Mouse (Mus musculus): ENCODE results near the gene Lrrc1. TPM values are rescaled to one million over a fixed set of nuclear protein-coding genes. Genes with fewer than 3 reads are reported as not detected.

Gene Lrrc1
- polyA plus RNA-seq, 1 experiment from 2014 or later: 15.7 TPM

GRCm38 (mm10) chr9:77541556-77541955 is 3.1 kb downstream of the Lrrc1 start:
- Histone ChIP-seq H3K27me3 (no peaks in the 10 kb centered on the region), H3K36me3 (no peaks in the 10 kb centered on the region), H3K9ac (no peak overlapping the region), H3K4me1 (peaks cover 37% of the 10 kb centered on the region), H3K9me3 (no peaks in the 10 kb centered on the region), H3K27ac (no peak overlapping the region), H3K4me2 (no peak overlapping the region), H3K4me3 (no peak overlapping the region)
- WGBS: 93% methylated on average over 7 of the region's 7 CpGs
- no peak for ATAC-seq (ENCODE audit: insufficient number of reproducible peaks, insufficient read depth, low FRiP score, low TSS enrichment, low read depth)

GRCm38 (mm10) chr9:77539232-77539631 is 5.4 kb downstream of the Lrrc1 start:
- H3K4me2 ChIP-seq: no peak overlapping the region
- no peaks in the 10 kb centered on the region for H3K9me3 ChIP-seq
- no peak overlapping the region for H3K27ac ChIP-seq
- peaks cover 40% of the 10 kb centered on the region for H3K4me1 ChIP-seq
- H3K36me3 ChIP-seq: no peaks in the 10 kb centered on the region
- no peaks in the 10 kb centered on the region for H3K27me3 ChIP-seq
- no peak overlapping the region for H3K4me3 ChIP-seq
- WGBS: 88% methylated on average over 9 of the region's 9 CpGs
- H3K9ac ChIP-seq: no peak overlapping the region
- ATAC-seq (ENCODE audit: insufficient number of reproducible peaks, insufficient read depth, low FRiP score, low TSS enrichment, low read depth): no peak

GRCm38 (mm10) chr9:77537357-77537756 is 7.3 kb downstream of the Lrrc1 start:
- H3K36me3 ChIP-seq: no peaks in the 10 kb centered on the region
- peaks cover 25% of the 10 kb centered on the region for H3K4me1 ChIP-seq
- H3K9me3 ChIP-seq: no peaks in the 10 kb centered on the region
- H3K4me2 ChIP-seq: no peak overlapping the region
- no peak for ATAC-seq (ENCODE audit: insufficient number of reproducible peaks, insufficient read depth, low FRiP score, low TSS enrichment, low read depth)
- H3K27me3 ChIP-seq: no peaks in the 10 kb centered on the region
- no peak overlapping the region for H3K9ac ChIP-seq
- H3K4me3 ChIP-seq: no peak overlapping the region
- 81% methylated on average over 10 of the region's 10 CpGs for WGBS
- no peak overlapping the region for H3K27ac ChIP-seq

- no peaks in the 10 kb centered on the region for H3K36me3 ChIP-seq
- H3K27ac ChIP-seq: no peak overlapping the region
- no peaks in the 10 kb centered on the region for H3K9me3 ChIP-seq
- H3K27me3 ChIP-seq: no peaks in the 10 kb centered on the region
- WGBS: 71% methylated on average over 7 of the region's 7 CpGs
- no peak for ATAC-seq (ENCODE audit: insufficient number of reproducible peaks, insufficient read depth, low FRiP score, low TSS enrichment, low read depth)
- H3K9ac ChIP-seq: no peak overlapping the region
- peaks cover 21% of the 10 kb centered on the region for H3K4me1 ChIP-seq
- H3K4me2 ChIP-seq: no peak overlapping the region
- no peak overlapping the region for H3K4me3 ChIP-seq
Observed at GRCm38 (mm10) chr9:77536832-77537231, 7.8 kb downstream of the Lrrc1 start.

GRCm38 (mm10) chr9:77536286-77536685 is 8.4 kb downstream of the Lrrc1 start:
- no peak overlapping the region for H3K27ac ChIP-seq
- H3K9ac ChIP-seq: no peak overlapping the region
- H3K9me3 ChIP-seq: no peaks in the 10 kb centered on the region
- no peak overlapping the region for H3K4me3 ChIP-seq
- no peaks in the 10 kb centered on the region for H3K27me3 ChIP-seq
- peaks cover 21% of the 10 kb centered on the region for H3K4me1 ChIP-seq
- no peak overlapping the region for H3K4me2 ChIP-seq
- 68% methylated on average over 6 of the region's 6 CpGs for WGBS
- no peak for ATAC-seq (ENCODE audit: insufficient number of reproducible peaks, insufficient read depth, low FRiP score, low TSS enrichment, low read depth)
- H3K36me3 ChIP-seq: no peaks in the 10 kb centered on the region

GRCm38 (mm10) chr9:77535021-77535744 is 9.5 kb downstream of the Lrrc1 start:
- WGBS: 27% methylated on average over 17 of the region's 17 CpGs
- no peak overlapping the region for H3K9ac ChIP-seq
- no peak overlapping the region for H3K4me2 ChIP-seq
- H3K36me3 ChIP-seq: no peaks in the 10 kb centered on the region
- no peak overlapping the region for H3K4me3 ChIP-seq
- no peaks in the 10 kb centered on the region for H3K9me3 ChIP-seq
- no peak for ATAC-seq (ENCODE audit: insufficient number of reproducible peaks, insufficient read depth, low FRiP score, low TSS enrichment, low read depth)
- H3K27ac ChIP-seq: no peak overlapping the region
- no peaks in the 10 kb centered on the region for H3K27me3 ChIP-seq
- H3K4me1 ChIP-seq: peaks cover 21% of the 10 kb centered on the region

- Histone ChIP-seq H3K27me3 (no peaks in the 10 kb centered on the region), H3K4me1 (peaks cover 18% of the 10 kb centered on the region), H3K9me3 (no peaks in the 10 kb centered on the region), H3K9ac (no peak overlapping the region), H3K4me3 (no peak overlapping the region), H3K27ac (no peak overlapping the region), H3K36me3 (no peaks in the 10 kb centered on the region), H3K4me2 (no peak overlapping the region)
- ATAC-seq (ENCODE audit: insufficient number of reproducible peaks, insufficient read depth, low FRiP score, low TSS enrichment, low read depth): no peak
- WGBS: 76% methylated on average over 5 of the region's 5 CpGs
Observed at GRCm38 (mm10) chr9:77528379-77529041, 16.2 kb downstream of the Lrrc1 start.

GRCm38 (mm10) chr9:77527170-77527569 is 17.5 kb downstream of the Lrrc1 start:
- H3K27me3 ChIP-seq: no peaks in the 10 kb centered on the region
- H3K36me3 ChIP-seq: no peaks in the 10 kb centered on the region
- H3K9ac ChIP-seq: no peak overlapping the region
- H3K9me3 ChIP-seq: no peaks in the 10 kb centered on the region
- peaks cover 18% of the 10 kb centered on the region for H3K4me1 ChIP-seq
- H3K4me3 ChIP-seq: no peak overlapping the region
- WGBS: 82% methylated on average over 6 of the region's 6 CpGs
- ATAC-seq (ENCODE audit: insufficient number of reproducible peaks, insufficient read depth, low FRiP score, low TSS enrichment, low read depth): no peak
- H3K27ac ChIP-seq: no peak overlapping the region
- no peak overlapping the region for H3K4me2 ChIP-seq

- WGBS: 67% methylated on average over 2 of the region's 2 CpGs
- ATAC-seq (ENCODE audit: insufficient number of reproducible peaks, insufficient read depth, low FRiP score, low TSS enrichment, low read depth): no peak
- Histone ChIP-seq H3K9me3 (no peaks in the 10 kb centered on the region), H3K27ac (no peak overlapping the region), H3K4me3 (no peak overlapping the region), H3K4me2 (no peak overlapping the region), H3K27me3 (no peaks in the 10 kb centered on the region), H3K4me1 (peaks cover 18% of the 10 kb centered on the region), H3K36me3 (no peaks in the 10 kb centered on the region), H3K9ac (no peak overlapping the region)
Observed at GRCm38 (mm10) chr9:77526715-77527114, 18.0 kb downstream of the Lrrc1 start.

GRCm38 (mm10) chr9:77525595-77526295 is 18.9 kb downstream of the Lrrc1 start:
- no peak overlapping the region; the same call in 1 of the 2 replicates for H3K9ac ChIP-seq
- H3K27ac ChIP-seq: no peak overlapping the region
- H3K4me1 ChIP-seq: peaks cover 18% of the 10 kb centered on the region
- no peak overlapping the region for H3K4me3 ChIP-seq
- no peaks in the 10 kb centered on the region for H3K36me3 ChIP-seq
- no peaks in the 10 kb centered on the region for H3K27me3 ChIP-seq
- no peaks in the 10 kb centered on the region for H3K9me3 ChIP-seq
- peak overlapping the region; percentile 19; the same call in 1 of the 2 replicates for H3K4me2 ChIP-seq
- 39% methylated on average over 16 of the region's 16 CpGs for WGBS
- ATAC-seq (ENCODE audit: insufficient number of reproducible peaks, insufficient read depth, low FRiP score, low TSS enrichment, low read depth): no peak

GRCm38 (mm10) chr9:77523793-77524192 is 20.9 kb downstream of the Lrrc1 start:
- Histone ChIP-seq H3K4me2 (no peak overlapping the region), H3K9ac (no peak overlapping the region), H3K36me3 (no peaks in the 10 kb centered on the region), H3K4me1 (peaks cover 18% of the 10 kb centered on the region), H3K9me3 (no peaks in the 10 kb centered on the region), H3K27ac (no peak overlapping the region), H3K4me3 (no peak overlapping the region), H3K27me3 (no peaks in the 10 kb centered on the region)
- WGBS: 87% methylated on average over 4 of the region's 4 CpGs
- ATAC-seq (ENCODE audit: insufficient number of reproducible peaks, insufficient read depth, low FRiP score, low TSS enrichment, low read depth): no peak

GRCm38 (mm10) chr9:77522476-77522875 is 22.2 kb downstream of the Lrrc1 start:
- no peaks in the 10 kb centered on the region for H3K9me3 ChIP-seq
- no peak overlapping the region for H3K9ac ChIP-seq
- H3K4me1 ChIP-seq: peaks cover 19% of the 10 kb centered on the region
- no peak overlapping the region for H3K4me2 ChIP-seq
- 91% methylated on average over 3 of the region's 3 CpGs for WGBS
- H3K4me3 ChIP-seq: no peak overlapping the region
- H3K27ac ChIP-seq: no peak overlapping the region
- H3K36me3 ChIP-seq: no peaks in the 10 kb centered on the region
- H3K27me3 ChIP-seq: no peaks in the 10 kb centered on the region
- ATAC-seq (ENCODE audit: insufficient number of reproducible peaks, insufficient read depth, low FRiP score, low TSS enrichment, low read depth): no peak
